Mouse (Mus musculus) forebrain, embryonic 16.5 days (tissue): ENCODE data around the gene Arhgap45. TPM values are rescaled to one million over a fixed set of nuclear protein-coding genes. Genes with fewer than 3 reads are reported as not detected.
"Not testable (repeated sequence)": the region's sequence is repeated elsewhere in the genome, so short reads cannot be mapped to it uniquely, and the experiment has no call there.

Experiments
- ATAC-seq: fragments of 200-750 bp; cut with Nextera tagmentation; 2 replicates; pipeline ENCODE4 v1.8.0; 2017; ENCODE audit warnings: mild to moderate bottlenecking, moderate library complexity
- H3K27ac ChIP-seq: fragments of 300-500 bp; sonication (generic); 2 replicates; pipeline ENCODE4 v1.5.1; 2014; ENCODE audit warnings: low read length, control low read depth
- H3K27me3 ChIP-seq: fragments of 300-500 bp; sonication (generic); replicated peaks from 2 replicates; pipeline ENCODE4 v1.6.1; 2014; ENCODE audit warnings: low read length; ENCODE audit not compliant: control insufficient read depth, insufficient read depth
- H3K36me3 ChIP-seq: fragments of 300-500 bp; sonication (generic); 2 replicates; pipeline ENCODE4 v1.6.1; 2014; ENCODE audit not compliant: control insufficient read depth, insufficient read depth
- H3K4me1 ChIP-seq: fragments of 300-500 bp; sonication (generic); replicated peaks from 2 replicates; pipeline ENCODE4 v1.6.1; 2014; ENCODE audit warnings: low read length; ENCODE audit not compliant: control insufficient read depth, insufficient read depth
- H3K4me2 ChIP-seq: fragments of 300-500 bp; sonication (generic); 2 replicates; pipeline ENCODE4 v1.6.1; 2014; ENCODE audit warnings: mild to moderate bottlenecking, low read length, control low read depth
- H3K4me3 ChIP-seq: fragments of 300-500 bp; sonication (generic); replicated peaks from 2 replicates; pipeline ENCODE4 v1.5.1; 2014; ENCODE audit warnings: mild to moderate bottlenecking, low read length, control low read depth
- H3K9ac ChIP-seq: fragments of 300-500 bp; sonication (generic); replicated peaks from 2 replicates; pipeline ENCODE4 v1.6.1; 2014; ENCODE audit warnings: low read depth, low read length, control low read depth
- H3K9me3 ChIP-seq: fragments of 300-500 bp; sonication (generic); 2 replicates; pipeline ENCODE4 v1.6.1; 2016; ENCODE audit warnings: low read length; ENCODE audit not compliant: control insufficient read depth
- WGBS: fragments of 180-500 bp; shearing (Covaris S2); extraction: QIAGEN DNeasy Blood & Tissue Kit; methylation state at CpG from one replicate; pipeline ENCODE4 v1.1.7; 2014; 5-methylcytosine and 5-hydroxymethylcytosine counted together
- polyA plus RNA-seq: library from polyadenylated mRNA; unstranded; fragments of >200 nt; fragmentation: Nextera tagmentation; extraction: Ambion mirVana; gene quantifications from 2 replicates; pipeline ENCODE4 v1.2.1, GENCODE M21; 2015

Gene Arhgap45
- polyA plus RNA-seq, 1 experiment from 2014 or later: 1.2 TPM

DNA sequence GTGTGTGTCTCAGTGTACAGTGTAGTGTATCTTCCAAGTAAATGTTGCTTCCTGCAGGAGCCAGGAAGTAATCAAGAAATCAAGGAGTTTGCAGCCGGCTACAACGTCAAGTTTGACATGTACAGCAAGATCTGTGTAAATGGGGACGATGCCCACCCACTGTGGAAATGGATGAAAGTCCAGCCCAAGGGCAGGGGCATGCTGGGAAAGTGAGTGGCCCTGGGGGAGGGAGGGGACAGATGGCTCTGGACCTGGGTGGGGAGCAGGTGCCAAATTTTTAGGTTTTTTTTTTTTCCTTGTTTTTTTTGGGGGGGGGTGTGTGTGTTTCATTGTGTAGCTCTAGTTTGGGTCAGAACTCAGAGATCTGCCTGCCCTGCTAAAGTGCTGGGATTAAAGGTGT, 38.5 kb downstream of the Arhgap45 start:
- WGBS: 17% methylated on average over 3 of the region's 3 CpGs
- ATAC-seq, H3K27me3 ChIP-seq, H3K36me3 ChIP-seq, H3K27ac ChIP-seq, H3K9me3 ChIP-seq: not testable (repeated sequence)
- peak overlapping the region; percentile 91; the same call in 1 of the 2 replicates for H3K9ac ChIP-seq
- H3K4me3 ChIP-seq: peak overlapping the region; percentile 80
- H3K4me1 ChIP-seq: peaks cover 18% of the 10 kb centered on the region
- peak overlapping the region; percentile 84 for H3K4me2 ChIP-seq

DNA sequence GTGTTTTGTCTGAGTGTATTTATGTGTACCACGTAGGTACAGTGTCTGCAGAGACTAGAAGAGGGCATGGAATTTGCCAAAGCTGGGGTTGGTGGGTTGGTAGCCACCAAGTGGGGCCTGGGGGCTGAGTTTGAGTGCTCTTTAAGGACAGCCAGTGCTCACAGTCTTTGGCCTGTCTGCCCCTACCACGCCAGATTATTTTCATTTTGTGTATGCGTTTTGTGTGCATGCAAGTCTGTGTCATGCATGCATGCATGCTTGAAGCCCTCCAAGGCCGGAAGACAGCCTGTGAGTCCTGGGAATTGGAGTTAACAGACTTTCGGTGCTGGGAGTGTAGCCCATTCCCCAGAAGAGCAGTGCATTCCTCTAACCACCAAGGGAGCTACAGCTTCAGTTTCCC, 38.9 kb downstream of the Arhgap45 start:
- no peak overlapping the region; the same call in 1 of the 2 replicates for H3K9ac ChIP-seq
- H3K36me3 ChIP-seq: peaks cover 4% of the 10 kb centered on the region
- ATAC-seq: no peak

DNA sequence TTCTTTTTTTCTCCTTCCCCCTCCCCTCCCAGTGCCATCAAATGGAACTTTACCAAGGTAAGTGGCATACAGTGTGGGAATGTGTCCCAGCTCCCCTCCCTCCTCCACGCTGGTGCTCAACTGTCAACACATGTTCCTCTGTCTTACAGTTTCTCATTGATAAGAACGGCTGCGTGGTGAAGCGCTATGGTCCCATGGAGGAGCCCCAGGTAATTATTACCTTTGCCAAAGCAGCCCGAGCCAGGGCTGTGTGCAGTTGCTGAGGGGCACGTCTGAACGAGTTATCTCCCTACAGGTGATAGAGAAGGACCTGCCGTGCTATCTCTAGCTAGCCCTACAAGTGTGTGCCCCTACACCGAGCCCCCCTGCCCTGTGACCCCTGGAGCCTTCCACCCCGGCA, 39.4 kb downstream of the Arhgap45 start:
- Histone ChIP-seq H3K4me1 (peaks cover 18% of the 10 kb centered on the region), H3K9me3 (no peaks in the 10 kb centered on the region), H3K27ac (no peak overlapping the region), H3K9ac (no peak overlapping the region), H3K27me3 (no peaks in the 10 kb centered on the region), H3K4me2 (no peak overlapping the region), H3K4me3 (no peak overlapping the region), H3K36me3 (peaks cover 6% of the 10 kb centered on the region)
- ATAC-seq: no peak
- WGBS: 91% methylated on average over 9 of the region's 10 CpGs

More for the DNA sequence above, 38.9 kb downstream of the Arhgap45 start:
- H3K4me3 ChIP-seq: no peak overlapping the region
- no peak overlapping the region for H3K27ac ChIP-seq
- H3K27me3 ChIP-seq: no peaks in the 10 kb centered on the region
- H3K9me3 ChIP-seq: no peaks in the 10 kb centered on the region
- peak overlapping the region; percentile 84 for H3K4me2 ChIP-seq
- peaks cover 18% of the 10 kb centered on the region for H3K4me1 ChIP-seq
- 82% methylated on average over 5 of the region's 5 CpGs for WGBS

DNA sequence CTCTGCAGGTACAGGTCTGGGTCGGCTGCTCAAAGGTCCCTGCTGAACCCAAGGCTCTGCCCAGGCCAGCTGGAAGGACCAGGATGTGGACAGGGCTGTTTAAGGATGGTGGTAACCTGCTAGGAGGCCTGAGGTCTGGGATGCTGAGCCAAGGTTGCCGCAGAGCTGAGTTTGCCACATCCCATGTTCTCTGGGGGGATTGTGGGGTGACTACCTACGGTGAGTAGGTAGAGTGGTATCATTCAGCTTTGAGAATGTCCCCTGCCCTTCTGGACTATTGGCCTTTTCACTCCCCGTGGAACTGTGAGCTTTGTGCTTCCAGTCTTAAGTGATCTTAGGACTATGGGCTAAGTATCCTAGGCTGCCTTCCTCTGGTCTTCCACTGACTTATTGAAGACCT, 40.1 kb downstream of the Arhgap45 start:
- 92% methylated on average over 4 of the region's 4 CpGs for WGBS
- no peaks in the 10 kb centered on the region for H3K9me3 ChIP-seq
- H3K4me3 ChIP-seq: no peak overlapping the region
- no peak overlapping the region for H3K9ac ChIP-seq
- no peaks in the 10 kb centered on the region for H3K27me3 ChIP-seq
- peaks cover 6% of the 10 kb centered on the region for H3K36me3 ChIP-seq
- H3K27ac ChIP-seq: no peak overlapping the region
- peaks cover 18% of the 10 kb centered on the region for H3K4me1 ChIP-seq
- ATAC-seq: no peak
- H3K4me2 ChIP-seq: no peak overlapping the region

DNA sequence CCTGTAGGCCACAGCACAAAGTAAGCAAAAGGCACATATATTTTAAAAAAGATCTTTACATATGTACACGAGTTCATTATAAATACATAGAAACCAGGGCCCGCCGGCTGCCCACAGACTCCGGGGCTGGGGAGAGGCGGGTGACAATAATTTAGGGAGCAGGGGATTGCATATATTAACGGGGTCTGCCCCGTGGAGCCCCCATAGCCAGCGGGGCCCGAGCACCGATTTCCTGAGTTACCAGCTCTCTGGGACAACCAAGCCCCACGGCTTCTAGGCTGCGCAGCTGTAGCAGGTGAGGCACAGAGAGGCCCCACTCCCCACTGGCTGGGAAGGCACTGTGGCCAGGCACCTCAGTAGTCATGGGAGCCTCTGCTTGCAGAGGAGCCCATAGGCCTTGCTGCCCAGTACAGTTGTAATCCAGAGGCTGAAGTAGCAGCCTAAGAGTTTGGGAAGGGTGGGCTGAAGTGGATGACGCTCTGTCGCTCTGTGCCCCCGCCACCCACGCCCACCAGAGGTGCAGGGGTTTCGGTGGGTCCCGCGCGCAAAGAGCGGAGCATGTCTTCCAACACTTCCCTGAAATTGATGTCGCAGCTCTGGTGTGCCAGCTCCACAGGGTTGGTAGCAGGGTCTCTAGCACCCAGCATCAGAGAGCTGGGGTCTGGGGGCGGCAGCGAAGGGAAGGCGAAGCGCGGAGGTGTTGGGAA, 40.7 kb downstream of the Arhgap45 start:
- no peak overlapping the region for H3K9ac ChIP-seq
- peaks cover 8% of the 10 kb centered on the region for H3K36me3 ChIP-seq
- no peak overlapping the region for H3K4me3 ChIP-seq
- no peak overlapping the region for H3K27ac ChIP-seq
- H3K4me2 ChIP-seq: no peak overlapping the region
- peaks cover 18% of the 10 kb centered on the region for H3K4me1 ChIP-seq
- ATAC-seq: no peak
- no peaks in the 10 kb centered on the region for H3K9me3 ChIP-seq
- WGBS: 92% methylated on average over 27 of the region's 27 CpGs
- no peaks in the 10 kb centered on the region for H3K27me3 ChIP-seq

DNA sequence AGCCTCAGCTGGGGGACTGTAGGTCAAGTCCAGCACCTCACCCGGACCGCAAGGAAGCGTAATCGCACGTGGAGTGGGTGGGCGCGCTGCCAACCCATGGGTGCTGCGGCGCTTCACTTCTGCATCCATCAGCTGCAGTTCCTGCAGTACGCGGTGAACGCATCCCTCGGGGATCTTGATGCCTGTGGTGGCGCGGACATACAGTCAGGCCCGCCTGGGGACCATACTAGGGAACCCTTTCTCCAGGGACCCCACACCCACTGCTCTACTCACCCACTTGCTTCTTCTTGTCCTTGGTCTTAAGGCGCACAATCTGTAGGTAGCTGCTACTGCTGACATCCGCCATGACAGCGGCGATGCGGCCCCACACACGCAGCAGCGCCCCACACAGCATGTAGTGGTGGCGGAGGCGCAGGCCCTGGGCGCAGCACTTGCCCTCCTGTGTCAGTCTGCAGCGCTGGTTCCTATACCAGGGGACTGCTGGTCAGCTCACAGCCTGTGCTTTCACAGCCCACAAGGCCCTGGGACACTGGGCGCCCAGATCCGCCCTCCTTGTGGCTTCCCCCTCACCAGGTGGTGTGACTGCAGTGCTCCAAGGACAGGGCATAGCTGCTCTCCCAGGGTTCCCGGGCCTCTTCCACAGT, 41.4 kb downstream of the Arhgap45 start:
- Histone ChIP-seq H3K27ac (no peak overlapping the region), H3K4me2 (no peak overlapping the region), H3K9ac (no peak overlapping the region), H3K9me3 (no peaks in the 10 kb centered on the region), H3K4me1 (peaks cover 18% of the 10 kb centered on the region), H3K36me3 (peaks cover 14% of the 10 kb centered on the region), H3K4me3 (no peak overlapping the region), H3K27me3 (no peaks in the 10 kb centered on the region)
- 75% methylated on average over 30 of the region's 30 CpGs for WGBS
- ATAC-seq: no peak

DNA sequence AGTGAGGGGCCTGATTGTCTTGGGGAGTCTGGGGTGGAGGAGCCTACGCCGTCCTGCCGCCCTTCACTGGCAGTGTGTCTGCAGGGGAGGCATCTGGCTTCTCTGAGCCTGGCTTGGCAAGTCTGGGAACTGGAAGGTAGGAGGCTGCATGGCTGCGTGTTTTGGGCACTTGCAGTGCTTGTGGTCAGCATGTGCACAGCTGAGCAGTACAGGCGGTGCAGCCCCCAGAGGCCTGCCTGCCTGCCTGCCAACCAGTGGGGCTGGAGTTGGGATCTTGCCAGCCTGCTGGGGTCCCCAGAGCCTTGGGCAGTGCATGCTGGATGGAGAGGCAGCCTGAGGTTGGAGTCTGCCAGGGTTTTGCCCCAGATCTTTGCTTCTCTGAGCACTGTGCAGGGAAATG, 46.7 kb downstream of the Arhgap45 start:
- H3K4me2 ChIP-seq: no peak overlapping the region
- WGBS: 92% methylated on average over 5 of the region's 5 CpGs
- no peaks in the 10 kb centered on the region for H3K27me3 ChIP-seq
- ATAC-seq: no peak; the same call in 1 of the 2 replicates
- no peak overlapping the region for H3K4me3 ChIP-seq
- H3K36me3 ChIP-seq: peaks cover 12% of the 10 kb centered on the region; the same call in 1 of the 2 replicates
- H3K4me1 ChIP-seq: no peaks in the 10 kb centered on the region
- H3K9me3 ChIP-seq: no peaks in the 10 kb centered on the region
- no peak overlapping the region for H3K9ac ChIP-seq
- H3K27ac ChIP-seq: no peak overlapping the region

DNA sequence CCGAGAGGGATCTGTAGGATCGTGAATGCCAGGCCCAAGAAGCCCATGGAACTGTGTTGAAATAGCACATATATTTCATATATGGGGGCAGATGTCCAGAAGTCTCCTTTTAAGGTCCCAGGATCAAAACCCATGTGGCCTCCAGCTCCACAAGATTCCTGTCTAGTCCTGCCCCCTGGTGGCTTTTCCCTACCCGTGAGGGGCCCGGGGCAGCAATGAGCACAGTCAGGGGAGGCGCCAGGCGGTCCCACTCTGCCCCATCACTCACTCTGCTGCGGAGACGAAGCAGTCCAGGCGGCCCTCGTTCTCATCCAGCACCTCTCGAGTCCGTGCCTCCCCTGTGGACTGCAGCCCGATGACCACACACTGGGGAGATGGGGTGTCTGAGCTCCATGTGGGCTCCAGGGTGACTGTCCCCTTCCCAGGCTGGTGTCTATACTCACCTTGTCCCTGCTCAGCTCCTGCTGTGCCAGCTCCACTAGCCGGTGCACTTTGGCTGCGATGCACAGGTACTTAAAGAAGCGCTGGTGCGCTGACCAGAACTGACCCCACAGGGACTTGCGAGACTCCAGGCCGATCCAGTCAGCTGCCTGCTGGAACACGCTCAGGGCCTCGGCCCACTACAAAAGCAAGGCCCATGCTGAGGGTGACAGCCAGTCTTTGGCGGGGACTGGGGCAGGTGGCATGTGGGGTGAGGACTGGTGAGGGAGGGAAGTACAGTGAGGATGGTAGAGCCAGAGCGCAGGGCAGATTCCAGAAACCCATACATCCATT, 47.6 kb downstream of the Arhgap45 start:
- WGBS: 77% methylated on average over 23 of the region's 23 CpGs
- Histone ChIP-seq H3K9me3 (no peaks in the 10 kb centered on the region), H3K27ac (no peak overlapping the region), H3K4me2 (no peak overlapping the region), H3K36me3 (peaks cover 12% of the 10 kb centered on the region; the same call in 1 of the 2 replicates), H3K4me1 (no peaks in the 10 kb centered on the region), H3K4me3 (no peak overlapping the region), H3K9ac (no peak overlapping the region), H3K27me3 (no peaks in the 10 kb centered on the region)
- ATAC-seq: no peak

DNA sequence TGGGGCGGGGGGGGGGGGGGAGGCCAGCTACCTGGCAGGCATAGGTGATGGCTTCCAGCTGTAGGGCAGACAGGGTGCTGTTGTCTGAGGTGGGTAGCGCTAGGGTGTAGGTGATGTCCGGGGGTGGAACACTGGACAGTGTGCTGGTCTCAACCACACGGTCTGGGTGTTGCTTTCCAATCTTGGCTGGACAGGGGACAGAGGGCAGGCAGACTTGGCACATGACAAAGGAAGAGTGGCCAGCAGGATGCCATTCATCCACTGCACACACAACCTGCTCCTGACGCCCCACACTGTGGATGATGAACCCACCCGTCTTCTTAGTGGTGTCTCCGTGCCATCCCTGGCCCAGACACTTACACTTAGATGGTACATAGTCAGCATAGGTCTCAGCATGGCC, 52.8 kb downstream of the Arhgap45 start:
- H3K4me2 ChIP-seq: no peak overlapping the region
- H3K27me3 ChIP-seq: no peaks in the 10 kb centered on the region
- no peak overlapping the region for H3K4me3 ChIP-seq
- WGBS: 91% methylated on average over 6 of the region's 7 CpGs
- H3K36me3 ChIP-seq: no peaks in the 10 kb centered on the region
- H3K27ac ChIP-seq: no peak overlapping the region
- H3K9me3 ChIP-seq: no peaks in the 10 kb centered on the region
- no peak overlapping the region for H3K9ac ChIP-seq
- no peak for ATAC-seq
- H3K4me1 ChIP-seq: no peaks in the 10 kb centered on the region
